ENCODE assay signal across 1 mouse cellular context in the genomic region with DNA sequence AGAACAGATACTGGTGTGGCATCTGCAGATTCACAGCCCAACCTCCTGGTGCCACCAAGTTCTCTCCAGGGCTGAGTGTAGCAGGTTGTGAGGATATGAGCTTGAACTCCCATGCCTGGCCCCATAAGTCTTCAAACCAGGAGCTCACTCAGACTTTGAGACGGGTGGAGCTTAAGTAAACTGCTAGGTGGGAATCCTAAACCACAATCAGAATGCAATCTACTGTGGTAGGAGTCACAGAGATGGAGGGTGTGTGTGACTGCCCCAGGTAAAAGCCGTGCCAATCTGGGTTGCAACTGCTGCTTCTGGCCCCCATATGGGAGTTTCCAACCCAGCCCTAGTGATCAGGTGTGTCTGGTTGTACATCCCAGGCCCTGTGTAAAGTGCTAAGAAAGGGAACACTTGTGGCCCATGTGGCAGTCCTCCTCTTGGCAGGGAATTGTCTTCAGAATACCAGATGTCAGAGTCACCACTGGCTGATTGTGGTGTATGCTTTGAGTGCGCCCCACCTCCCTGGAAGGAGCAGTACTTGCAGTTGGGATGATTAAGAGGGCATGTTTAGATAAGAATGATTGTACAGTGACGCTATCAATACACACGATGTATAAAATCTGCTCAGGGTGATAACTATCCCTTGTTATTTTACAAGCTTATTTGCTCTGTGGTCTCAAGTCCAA.
TF ChIP-seq lines count a peak whose summit lies in the region.

No protein-coding gene starts in this region.

TF ChIP-seq in MEL, 35 proteins besides CTCF, POLR2A, EP300 and RAD21:
- peak; percentile 14; the same call in 1 of the 2 replicates for TF ChIP-seq SMC3 (IDR thresholded peaks at IDR 0.05; ENCODE audit: low read depth, low read length)
- peak; percentile 41; the same call in 1 of the 2 replicates for TF ChIP-seq MAZ (IDR thresholded peaks at IDR 0.05; ENCODE audit: low read depth, low read length)
- TF ChIP-seq MXI1 (IDR thresholded peaks at IDR 0.05; ENCODE audit: low read depth, low read length): peak; percentile 60
- peak; percentile 70 for TF ChIP-seq ETS1 (IDR thresholded peaks at IDR 0.05; ENCODE audit: low read depth, low read length)
- 0 out of 2 replicates have a peak, but pooled peaks have one; percentile 14 for TF ChIP-seq TBP (IDR thresholded peaks at IDR 0.05; ENCODE audit: low read depth, low read length)
- TF ChIP-seq RCOR1 (IDR thresholded peaks at IDR 0.05; ENCODE audit: low read depth, low read length): peak; percentile 68
- TF ChIP-seq NELFE (IDR thresholded peaks at IDR 0.05; ENCODE audit: low read depth, low read length): no peak
- TF ChIP-seq SIN3A (IDR thresholded peaks at IDR 0.05; ENCODE audit: low read length): peak; percentile 47; the same call in 1 of the 2 replicates
- TF ChIP-seq MAX (IDR thresholded peaks at IDR 0.05; ENCODE audit: low read length): peak; percentile 61; the same call in 1 of the 2 replicates
- TF ChIP-seq E2F4 (IDR thresholded peaks at IDR 0.05; ENCODE audit: borderline replicate concordance, low read depth, low read length): no peak
- TF ChIP-seq MYC (IDR thresholded peaks at IDR 0.05; ENCODE audit: low read depth, low read length): 0 out of 2 replicates have a peak, but pooled peaks have one; percentile 42
- TF ChIP-seq ZKSCAN1 (IDR thresholded peaks at IDR 0.05; ENCODE audit: low read depth, low read length): no peak
- TF ChIP-seq TCF12 (IDR thresholded peaks at IDR 0.05; ENCODE audit: low read depth, low read length): peak; percentile 85
- TF ChIP-seq MYB (IDR thresholded peaks at IDR 0.05; ENCODE audit: low read depth, low read length): peak; percentile 49; the same call in 1 of the 2 replicates
- TF ChIP-seq MAFK (IDR thresholded peaks at IDR 0.05; ENCODE audit: borderline replicate concordance, low read depth, low read length): no peak
- 0 out of 2 replicates have a peak, but pooled peaks have one; percentile 8 for TF ChIP-seq HCFC1 (IDR thresholded peaks at IDR 0.05; ENCODE audit: low read depth, low read length)
- TF ChIP-seq TAL1 (IDR thresholded peaks at IDR 0.05; ENCODE audit: low read length): 0 out of 2 replicates have a peak, but pooled peaks have one; percentile 24
- no peak for TF ChIP-seq ZNF384 (IDR thresholded peaks at IDR 0.05; ENCODE audit: low read depth, low read length)
- TF ChIP-seq NRF1 (IDR thresholded peaks at IDR 0.05; ENCODE audit: insufficient read depth, low read depth, low read length, poor library complexity, severe bottlenecking): no peak
- TF ChIP-seq GATA1 (IDR thresholded peaks at IDR 0.05; ENCODE audit: low read depth, low read length): peak; percentile 85
- no peak for TF ChIP-seq USF2 (IDR thresholded peaks at IDR 0.05; ENCODE audit: borderline replicate concordance in 1 of 2, insufficient read depth in 1 of 2, low read depth in 1 of 2, low read length in 2 of 2)
- no peak for TF ChIP-seq ZMIZ1 (IDR thresholded peaks at IDR 0.05; ENCODE audit: low read depth, low read length)
